Mouse (Mus musculus) left cerebral cortex, postnatal 36 days (tissue): ENCODE results near the gene Bbs5. TPM values are rescaled to one million over a fixed set of nuclear protein-coding genes. Genes with fewer than 3 reads are reported as not detected.

Source experiments
- total RNA-seq, 2 experiments: library from RNA; stranded (reverse); gene quantifications; 2 replicates each; pipeline ENCODE4 v1.2.3; 2021

Gene Bbs5
- total RNA-seq, 2 experiments from 2014 or later, result 21.1 to 29.8 TPM

Other genes starting within 250 kb of the Bbs5 start
- gene Lrp2, start 61.1 kb upstream of the Bbs5 start, total RNA-seq, result under 1 TPM in 1 of 2 experiments, not detected in 1; 0.09 TPM
- gene Klhl41, start 22.9 kb downstream of the Bbs5 start, total RNA-seq, result under 1 TPM; 0.69 to 0.86 TPM
- 10 to 100 TPM; 14.9 to 15.5 TPM for gene Fastkd1, start 66.3 kb downstream of the Bbs5 start, total RNA-seq
- 10 to 100 TPM; 51.2 to 67.6 TPM for gene Ppig, start 75.4 kb downstream of the Bbs5 start, total RNA-seq
- 1 to 10 TPM; 2.4 to 3.1 TPM for gene Ccdc173, start 142.4 kb downstream of the Bbs5 start, total RNA-seq
- gene Phospho2, start 142.5 kb downstream of the Bbs5 start, total RNA-seq, result 10 to 100 TPM; 20.3 to 24.5 TPM
- gene Klhl23, start 174.8 kb downstream of the Bbs5 start, total RNA-seq, result 10 to 100 TPM; 54.4 to 57.9 TPM
- 100 to 1,000 TPM; 111 to 126 TPM for gene Ssb, start 214.4 kb downstream of the Bbs5 start, total RNA-seq
- 10 to 100 TPM; 11.4 to 12.8 TPM for gene Mettl5, start 238.4 kb downstream of the Bbs5 start, total RNA-seq